Mouse (Mus musculus): ENCODE measurements around the gene Arhgap32.

Arhgap32 gene

DNA sequence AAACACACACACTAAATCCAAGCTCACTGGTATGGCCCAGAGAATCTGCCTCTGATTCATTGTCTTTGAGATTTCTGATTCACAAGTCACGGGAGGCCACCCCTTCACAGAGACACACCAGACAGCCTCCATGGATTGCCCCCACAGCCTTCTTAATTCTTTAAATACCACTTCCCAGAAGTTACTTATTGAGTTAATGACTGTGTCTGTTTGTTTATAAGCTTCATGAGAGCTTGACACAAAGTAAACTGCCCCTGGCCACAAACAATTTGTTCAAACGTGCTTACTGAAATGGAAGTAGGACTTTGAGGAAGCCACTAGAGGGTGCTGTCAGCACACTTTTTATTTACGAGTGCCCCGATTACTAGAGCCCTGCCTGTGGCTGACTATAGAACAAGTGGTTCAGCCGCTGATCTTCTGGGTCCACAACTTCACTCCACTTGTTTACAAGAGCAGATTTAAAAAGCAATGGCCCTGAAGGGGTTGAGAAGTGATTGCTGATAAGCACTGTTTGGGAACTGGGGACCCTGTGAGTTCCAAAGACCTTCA, 156.0 kb downstream of the Arhgap32 start:
- DNase-seq: peak; percentile 88

DNA sequence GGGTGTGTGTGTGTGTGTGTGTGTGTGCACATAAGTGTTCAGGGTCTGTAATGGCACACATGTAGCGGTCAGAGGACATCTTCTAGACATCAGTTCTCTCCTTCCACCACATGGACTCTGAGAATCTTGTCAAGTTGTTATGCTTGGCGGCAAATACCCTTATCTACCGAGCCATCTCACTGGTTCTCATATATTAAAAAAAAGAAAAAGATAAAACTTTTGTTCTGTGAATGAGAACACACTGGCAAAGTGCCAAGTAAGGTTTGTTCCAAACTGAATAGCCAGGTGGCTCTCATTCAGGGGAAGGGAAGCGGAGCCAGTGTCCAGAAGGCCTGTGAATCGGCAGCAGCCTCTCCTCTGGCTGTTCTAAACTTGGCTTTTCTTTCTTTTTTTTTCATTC, 162.1 kb downstream of the Arhgap32 start:
- DNase-seq: no peak

GRCm38 (mm10) chr9:32279789-32280188, 163.9 kb downstream of the Arhgap32 start:
- DNase-seq: no peak

GRCm38 (mm10) chr9:32280456-32280855, 164.5 kb downstream of the Arhgap32 start:
- no peak for DNase-seq

- no peak for DNase-seq
Measured at GRCm38 (mm10) chr9:32283591-32283990, 167.7 kb downstream of the Arhgap32 start.

DNA sequence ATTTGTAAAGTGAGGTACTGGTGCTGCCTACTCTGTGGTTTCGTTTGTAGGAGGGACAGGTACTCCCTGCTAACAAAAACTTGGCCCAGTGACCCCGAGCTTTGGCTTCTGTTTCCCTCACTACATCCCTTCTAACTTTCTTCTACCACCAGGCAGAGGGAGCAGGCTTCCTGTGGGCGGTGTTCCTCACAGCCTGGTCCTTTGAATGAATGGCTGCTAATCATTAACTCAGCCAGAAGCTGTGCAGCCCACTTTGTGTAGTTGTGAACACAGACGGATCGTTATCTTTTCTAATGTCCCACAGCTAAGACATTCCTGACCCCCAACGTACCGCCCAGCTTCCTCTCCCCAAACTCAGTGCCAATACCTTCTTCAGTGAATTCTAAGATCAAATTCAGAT, 175.7 kb downstream of the Arhgap32 start:
- peak; percentile 26 for DNase-seq

DNA sequence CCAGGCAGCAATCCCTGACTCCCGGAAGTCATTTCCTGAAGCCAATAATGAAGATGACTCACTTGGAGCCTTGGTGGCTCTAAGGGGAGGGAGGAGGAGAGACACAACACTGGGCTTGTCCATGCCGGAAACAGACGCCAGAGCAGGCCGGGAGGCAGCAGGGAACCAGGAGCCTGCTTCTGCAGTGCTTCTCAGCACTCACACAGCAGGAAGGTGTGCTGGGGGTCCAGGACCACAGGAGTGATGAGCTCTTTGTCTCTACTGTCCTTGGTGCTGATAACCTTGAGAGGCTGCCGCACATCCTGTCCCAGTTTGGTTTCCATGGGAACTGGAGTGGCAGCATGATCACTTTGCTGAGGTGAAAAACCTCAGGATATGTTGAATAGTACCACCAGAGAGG, 176.8 kb downstream of the Arhgap32 start:
- DNase-seq: peak; percentile 27

GRCm38 (mm10) chr9:32295061-32295800, 179.3 kb downstream of the Arhgap32 start:
- DNase-seq: no peak

GRCm38 (mm10) chr9:32302501-32303150, 186.7 kb downstream of the Arhgap32 start:
- no peak for DNase-seq

DNA sequence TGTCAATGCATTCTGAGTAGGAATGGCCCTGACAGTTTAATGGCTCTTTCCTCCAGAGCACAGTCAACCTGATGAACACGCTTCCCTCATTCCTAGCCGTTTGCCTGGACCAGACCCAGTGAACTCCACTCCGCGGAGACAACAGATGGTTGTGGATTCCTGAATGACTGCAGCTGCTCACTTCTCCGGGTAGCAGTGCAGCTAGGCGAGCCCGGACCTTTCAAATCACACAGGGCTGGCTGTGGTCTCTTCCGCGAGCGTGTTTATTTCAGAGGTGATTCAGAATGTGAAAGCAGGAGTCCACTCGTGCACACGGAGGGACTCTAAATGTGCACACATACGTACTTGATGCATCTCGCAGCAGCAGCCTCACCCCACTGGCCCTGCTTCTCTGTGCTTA, 195.8 kb downstream of the Arhgap32 start:
- peak; percentile 43 for DNase-seq

GRCm38 (mm10) chr9:32312208-32312607, 196.3 kb downstream of the Arhgap32 start:
- DNase-seq: no peak

GRCm38 (mm10) chr9:32314071-32314470, 198.1 kb downstream of the Arhgap32 start:
- DNase-seq: no peak

GRCm38 (mm10) chr9:32315999-32316398, 200.1 kb downstream of the Arhgap32 start:
- DNase-seq: no peak

Data from kidney, postnatal 10 days (tissue).